Mouse (Mus musculus) stomach, postnatal 0 days (tissue): ENCODE data around the gene Fcgr2b.

Experiments used
- CTCF ChIP-seq: IDR thresholded peaks from 2 replicates; pipeline ENCODE4 v1.5.1; 2016; ENCODE audit warnings: antibody characterized with exemption, low read depth, mild to moderate bottlenecking, moderate library complexity
- EP300 ChIP-seq: optimal IDR thresholded peaks from 2 replicates; pipeline ENCODE3; 2016; ENCODE audit warnings: antibody characterized with exemption

DNA sequence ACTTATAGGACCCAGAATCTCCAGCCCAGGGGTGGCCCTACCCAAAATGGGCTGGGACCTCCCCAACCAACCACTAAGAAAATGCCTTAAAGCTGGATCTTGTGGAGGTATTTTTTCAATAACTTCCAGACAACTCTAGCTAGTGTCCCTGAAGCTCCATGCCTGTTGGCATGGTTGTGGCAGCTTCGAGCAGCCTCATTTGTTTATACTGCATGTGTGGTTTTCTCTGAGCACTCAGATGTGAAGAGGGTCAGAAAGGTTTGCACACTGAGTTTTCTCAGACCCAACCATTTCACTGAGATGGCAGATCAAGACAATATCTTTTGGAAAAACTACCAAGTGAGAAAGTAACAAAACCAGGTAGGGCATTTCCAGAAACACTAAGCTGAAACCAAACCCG is 6.0 kb upstream of the Fcgr2b start:
- TF ChIP-seq CTCF = no peak
- no peak for TF ChIP-seq EP300
